Mouse (Mus musculus): ENCODE data around the gene Gm10842.

DNA sequence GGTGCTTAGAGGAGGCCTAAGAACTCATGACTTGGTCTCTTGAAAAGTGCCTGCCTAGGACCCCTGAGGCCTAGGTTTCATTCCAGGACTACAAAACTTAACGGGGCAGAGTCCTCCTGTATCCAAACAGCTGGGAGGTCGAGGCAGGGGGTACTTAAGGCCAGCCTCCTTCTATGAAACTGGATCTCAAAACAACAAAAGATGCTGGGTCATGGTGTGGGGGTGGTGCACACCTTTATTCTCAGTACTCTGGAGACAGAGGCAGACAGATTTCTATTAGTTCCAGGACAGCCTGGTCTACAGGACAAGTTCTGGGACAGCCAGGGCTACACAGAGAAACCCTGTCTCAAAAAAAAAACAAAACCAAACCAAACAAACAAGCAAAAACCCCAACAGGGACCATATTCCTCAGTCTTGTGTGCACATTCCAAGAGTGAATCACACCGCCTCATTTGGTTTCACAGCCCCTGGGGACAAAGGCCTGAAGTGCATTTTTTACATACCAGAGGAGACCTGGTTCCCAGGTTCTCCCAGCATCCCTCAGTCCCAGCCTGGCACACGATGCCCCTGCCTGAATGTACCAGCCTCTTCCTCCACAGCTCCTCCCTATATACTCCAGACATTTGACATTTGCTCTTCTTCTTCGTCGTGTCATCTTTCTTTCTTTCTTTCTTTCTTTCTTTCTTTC lies 13.1 kb downstream of the Gm10842 start:
- TF ChIP-seq POLR2A (IDR thresholded peaks at IDR 0.05; ENCODE audit: low read depth, low read length): no peak
- no peak for TF ChIP-seq CTCF (conservative IDR thresholded peaks at IDR 0.05; ENCODE audit: insufficient read depth, insufficient read length, low read depth, low read length)

Data from kidney, adult 2 months (tissue).